Mouse (Mus musculus) frontal cortex, postnatal 10 days (tissue): ENCODE measurements around the gene Krt34.

Experiments
- DNase-seq, 2 experiments: peaks; one replicate each; pipeline ENCODE4 v3.0.0; 2022; ENCODE audit warnings: low spot score in 2 of 2, mixed read lengths in 1 of 2

Gene Krt34

GRCm38 (mm10) chr11:100041454-100041853, at the start of gene Krt34:
Gene Krt34, minus strand, starts transcription at chr11:100041554.
- DNase-seq = no peak

- no peak for DNase-seq
Measured at GRCm38 (mm10) chr11:100088378-100089025, 47.1 kb upstream of the Krt34 start.

GRCm38 (mm10) chr11:100087861-100088260, 46.5 kb upstream of the Krt34 start, which contains the start of gene Krt32:
Gene Krt32, minus strand, starts transcription at chr11:100088226.
- no peak for DNase-seq

GRCm38 (mm10) chr11:100073873-100074272, 32.5 kb upstream of the Krt34 start:
- no peak for DNase-seq

GRCm38 (mm10) chr11:100067293-100068036, 26.1 kb upstream of the Krt34 start:
- DNase-seq = no peak

GRCm38 (mm10) chr11:100066236-100067010, 25.1 kb upstream of the Krt34 start:
- DNase-seq = no peak

GRCm38 (mm10) chr11:100058875-100059274, 17.5 kb upstream of the Krt34 start:
- no peak for DNase-seq

GRCm38 (mm10) chr11:100055686-100056655, 14.6 kb upstream of the Krt34 start:
- no peak for DNase-seq

- no peak for DNase-seq
Measured at GRCm38 (mm10) chr11:100050451-100050850, 9.1 kb upstream of the Krt34 start, which contains the start of gene Krt31. Gene Krt31, minus strand, starts transcription at chr11:100050551.

- DNase-seq = no peak
Measured at GRCm38 (mm10) chr11:100047193-100047592, 5.8 kb upstream of the Krt34 start.

GRCm38 (mm10) chr11:100046303-100046866, 5.0 kb upstream of the Krt34 start:
- no peak for DNase-seq

GRCm38 (mm10) chr11:100029768-100030167, 11.6 kb downstream of the Krt34 start, which contains the start of gene Krt33b:
Gene Krt33b, minus strand, starts transcription at chr11:100029868.
- DNase-seq = no peak

GRCm38 (mm10) chr11:100021438-100021837, 19.9 kb downstream of the Krt34 start:
- no peak for DNase-seq

- no peak for DNase-seq
Measured at GRCm38 (mm10) chr11:100019466-100019865, 21.9 kb downstream of the Krt34 start.

GRCm38 (mm10) chr11:100016112-100016511, 25.2 kb downstream of the Krt34 start, which contains the start of gene Krt33a:
Gene Krt33a, minus strand, starts transcription at chr11:100016212.
- no peak for DNase-seq

GRCm38 (mm10) chr11:100013691-100014171, 27.6 kb downstream of the Krt34 start:
- DNase-seq = no peak

GRCm38 (mm10) chr11:100010682-100011081, 30.7 kb downstream of the Krt34 start:
- DNase-seq = no peak

- no peak for DNase-seq
Measured at GRCm38 (mm10) chr11:100008336-100008735, 33.0 kb downstream of the Krt34 start.

- no peak for DNase-seq
Measured at GRCm38 (mm10) chr11:100006624-100007023, 34.7 kb downstream of the Krt34 start.

GRCm38 (mm10) chr11:100005905-100006304, 35.4 kb downstream of the Krt34 start:
- no peak for DNase-seq
